Mouse (Mus musculus) stomach, embryonic 14.5 days (tissue): ENCODE measurements around the gene Tpk1. TPM values are rescaled to one million over a fixed set of nuclear protein-coding genes. Genes with fewer than 3 reads are reported as not detected.

Experiments used
- ATAC-seq: fragments of 200-750 bp; cut with Nextera tagmentation; 2 replicates; pipeline ENCODE4 v1.8.0; 2017; ENCODE audit warnings: low read depth, moderate TSS enrichment; ENCODE audit not compliant: insufficient number of reproducible peaks, insufficient read depth, low FRiP score
- H3K27ac ChIP-seq: fragments of 300-500 bp; sonication (generic); 2 replicates; pipeline ENCODE4 v1.5.1; 2014; ENCODE audit warnings: mild to moderate bottlenecking, low read length, moderate library complexity, mixed read lengths
- H3K27me3 ChIP-seq: fragments of 300-500 bp; sonication (generic); 2 replicates; pipeline ENCODE4 v1.6.1; 2014; ENCODE audit warnings: low read length, control low read depth, mixed read lengths; ENCODE audit not compliant: control insufficient read depth, insufficient read depth
- H3K36me3 ChIP-seq: fragments of 300-500 bp; sonication (generic); 2 replicates; pipeline ENCODE4 v1.6.1; 2014; ENCODE audit warnings: mild to moderate bottlenecking, control low read depth, low read length, moderate library complexity, mixed read lengths; ENCODE audit not compliant: control insufficient read depth, insufficient read depth
- H3K4me1 ChIP-seq: fragments of 300-500 bp; sonication (generic); 2 replicates; pipeline ENCODE4 v1.6.1; 2014; ENCODE audit warnings: low read length, control low read depth, mixed read lengths; ENCODE audit not compliant: control insufficient read depth, insufficient read depth
- H3K4me2 ChIP-seq: fragments of 300-500 bp; sonication (generic); replicated peaks from 2 replicates; pipeline ENCODE4 v1.6.1; 2014; ENCODE audit warnings: low read depth, low read length, control low read depth
- H3K4me3 ChIP-seq: fragments of 300-500 bp; sonication (generic); 2 replicates; pipeline ENCODE4 v1.5.1; 2014; ENCODE audit warnings: low read depth, low read length, control low read depth
- H3K9ac ChIP-seq: fragments of 300-500 bp; sonication (generic); replicated peaks from 2 replicates; pipeline ENCODE4 v1.6.1; 2014; ENCODE audit warnings: low read depth, mild to moderate bottlenecking, control low read depth, low read length, moderate library complexity, mixed read lengths
- H3K9me3 ChIP-seq: fragments of 300-500 bp; sonication (generic); 2 replicates; pipeline ENCODE4 v1.6.1; 2016; ENCODE audit warnings: low read depth, low read length, control low read depth; ENCODE audit not compliant: control insufficient read depth
- WGBS: fragments of 180-500 bp; shearing (Covaris S2); extraction: QIAGEN DNeasy Blood & Tissue Kit; methylation state at CpG from one replicate; pipeline ENCODE4 v1.1.7; 2014; 5-methylcytosine and 5-hydroxymethylcytosine counted together
- polyA plus RNA-seq: library from polyadenylated mRNA; unstranded; fragments of >200 nt; fragmentation: Nextera tagmentation; extraction: Ambion mirVana; gene quantifications from 2 replicates; pipeline ENCODE4 v1.2.1, GENCODE M21; 2014

Gene Tpk1
- polyA plus RNA-seq, 1 experiment from 2014 or later, result 10.8 TPM

DNA sequence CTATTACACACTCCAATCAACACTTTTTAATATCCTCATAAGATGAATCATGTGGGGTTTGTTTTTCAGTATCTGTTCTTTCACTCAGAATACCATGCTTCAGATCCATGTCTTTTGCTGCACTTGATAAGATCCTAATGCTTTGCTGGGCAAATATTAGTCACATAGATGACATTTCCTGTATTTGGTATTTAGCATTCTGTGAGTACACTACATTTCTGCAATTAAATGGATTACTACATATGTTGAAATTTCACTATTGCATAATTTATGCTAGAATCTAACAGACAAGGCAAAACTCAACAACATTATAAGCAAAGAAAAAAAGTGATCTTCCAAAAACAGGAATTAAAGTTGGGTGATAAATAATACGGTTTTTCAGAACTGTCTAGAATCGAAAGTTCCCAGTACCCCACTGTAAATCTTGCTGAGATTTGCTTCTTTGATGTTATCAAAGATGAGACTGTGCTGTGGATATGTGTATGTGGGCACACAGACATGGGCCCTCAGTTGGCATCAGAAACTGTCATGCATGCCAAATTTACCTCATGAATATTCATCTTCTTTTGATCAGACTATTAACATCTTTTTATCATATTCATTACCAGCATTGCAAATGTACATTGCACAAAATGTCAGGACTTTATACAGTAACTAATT, 203.8 kb downstream of the Tpk1 start:
- Histone ChIP-seq H3K4me2 (no peak overlapping the region), H3K27me3 (no peaks in the 10 kb centered on the region), H3K9me3 (no peaks in the 10 kb centered on the region), H3K4me1 (no peaks in the 10 kb centered on the region), H3K9ac (no peak overlapping the region), H3K4me3 (no peak overlapping the region), H3K36me3 (no peaks in the 10 kb centered on the region), H3K27ac (no peak overlapping the region)
- 79% methylated on average over 2 of the region's 2 CpGs for WGBS
- ATAC-seq, result no peak

GRCm38 (mm10) chr6:43459082-43459481, 207.0 kb downstream of the Tpk1 start:
- Histone ChIP-seq H3K9ac (no peak overlapping the region), H3K9me3 (no peaks in the 10 kb centered on the region), H3K36me3 (no peaks in the 10 kb centered on the region), H3K27me3 (no peaks in the 10 kb centered on the region), H3K27ac (no peak overlapping the region), H3K4me2 (no peak overlapping the region), H3K4me1 (no peaks in the 10 kb centered on the region), H3K4me3 (no peak overlapping the region)
- no peak for ATAC-seq
- WGBS, result 63% methylated on average over 2 of the region's 2 CpGs

GRCm38 (mm10) chr6:43457989-43458388, 208.1 kb downstream of the Tpk1 start:
- no peak overlapping the region for H3K4me2 ChIP-seq
- no peak overlapping the region for H3K4me3 ChIP-seq
- H3K9ac ChIP-seq, result no peak overlapping the region
- H3K27me3 ChIP-seq, result no peaks in the 10 kb centered on the region
- no peaks in the 10 kb centered on the region for H3K9me3 ChIP-seq
- no peaks in the 10 kb centered on the region for H3K4me1 ChIP-seq
- 92% methylated on average over 2 of the region's 2 CpGs for WGBS
- H3K27ac ChIP-seq, result no peak overlapping the region
- ATAC-seq, result no peak
- no peaks in the 10 kb centered on the region for H3K36me3 ChIP-seq

GRCm38 (mm10) chr6:43449498-43449897, 216.6 kb downstream of the Tpk1 start:
- Histone ChIP-seq H3K4me1 (no peaks in the 10 kb centered on the region), H3K36me3 (no peaks in the 10 kb centered on the region), H3K27me3 (no peaks in the 10 kb centered on the region), H3K9ac (no peak overlapping the region), H3K4me2 (no peak overlapping the region), H3K4me3 (no peak overlapping the region), H3K9me3 (no peaks in the 10 kb centered on the region), H3K27ac (no peak overlapping the region)
- 88% methylated on average over 2 of the region's 2 CpGs for WGBS
- ATAC-seq, result no peak

DNA sequence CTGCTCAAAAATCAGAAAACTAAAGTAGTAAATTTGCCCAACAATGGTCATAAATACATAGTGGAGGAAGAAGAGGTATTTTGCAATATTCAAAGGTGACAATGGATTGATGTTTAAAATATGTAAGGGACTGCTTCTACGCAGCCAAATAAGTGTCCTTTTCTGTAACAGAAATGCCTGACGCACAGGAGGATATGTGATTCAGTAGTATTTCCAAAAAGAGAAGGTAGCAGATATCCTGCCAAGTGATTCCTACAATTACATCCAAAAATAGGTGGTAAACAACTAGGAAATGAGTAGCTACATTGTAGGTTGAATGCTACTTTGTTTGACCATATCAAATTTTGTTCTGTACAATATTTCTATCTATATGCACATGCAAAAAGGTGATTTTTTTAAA, 220.2 kb downstream of the Tpk1 start:
- Histone ChIP-seq H3K36me3 (no peaks in the 10 kb centered on the region), H3K9ac (no peak overlapping the region), H3K27ac (no peak overlapping the region), H3K9me3 (no peaks in the 10 kb centered on the region), H3K4me3 (no peak overlapping the region), H3K4me1 (no peaks in the 10 kb centered on the region), H3K4me2 (no peak overlapping the region), H3K27me3 (no peaks in the 10 kb centered on the region)
- 93% methylated on average over 2 of the region's 2 CpGs for WGBS
- ATAC-seq, result no peak

- H3K4me2 ChIP-seq, result no peak overlapping the region
- no peak overlapping the region for H3K27ac ChIP-seq
- no peak overlapping the region for H3K4me3 ChIP-seq
- ATAC-seq, result no peak
- H3K9me3 ChIP-seq, result no peaks in the 10 kb centered on the region
- no peak overlapping the region for H3K9ac ChIP-seq
- no peaks in the 10 kb centered on the region for H3K4me1 ChIP-seq
- no peaks in the 10 kb centered on the region for H3K27me3 ChIP-seq
- H3K36me3 ChIP-seq, result no peaks in the 10 kb centered on the region
- WGBS, result 84% methylated on average over 3 of the region's 3 CpGs
Observed at GRCm38 (mm10) chr6:43442191-43442590, 223.9 kb downstream of the Tpk1 start.

- Histone ChIP-seq H3K27ac (no peak overlapping the region), H3K4me3 (no peak overlapping the region), H3K36me3 (no peaks in the 10 kb centered on the region), H3K9ac (no peak overlapping the region), H3K4me1 (no peaks in the 10 kb centered on the region), H3K9me3 (no peaks in the 10 kb centered on the region), H3K27me3 (no peaks in the 10 kb centered on the region), H3K4me2 (no peak overlapping the region)
- no peak for ATAC-seq
- WGBS, result 76% methylated on average over 2 of the region's 2 CpGs
Observed at GRCm38 (mm10) chr6:43435987-43436541, 230.0 kb downstream of the Tpk1 start.

DNA sequence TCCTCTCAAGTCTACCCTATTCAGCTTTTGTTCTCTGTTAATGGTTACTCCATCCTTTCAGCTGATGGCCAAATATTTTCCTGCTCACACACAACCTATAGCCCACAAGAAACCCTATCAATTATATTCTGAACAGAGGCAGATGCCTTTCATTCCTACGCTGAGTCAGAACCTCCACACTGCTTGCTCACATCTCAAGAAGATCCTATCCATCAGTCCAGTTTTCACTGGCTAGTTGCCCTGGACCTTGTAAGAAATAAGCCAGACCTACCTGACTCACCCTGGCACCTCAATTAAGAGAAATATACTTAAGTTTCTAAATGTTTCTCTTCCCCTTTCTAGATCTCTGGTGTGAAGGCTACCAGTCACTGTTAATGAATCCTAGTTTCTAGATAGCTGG, 231.7 kb downstream of the Tpk1 start:
- WGBS, result 54% methylated on average over 1 of the region's 1 CpGs
- Histone ChIP-seq H3K9me3 (no peaks in the 10 kb centered on the region), H3K27ac (no peak overlapping the region), H3K4me1 (no peaks in the 10 kb centered on the region), H3K4me3 (no peak overlapping the region), H3K27me3 (no peaks in the 10 kb centered on the region), H3K36me3 (no peaks in the 10 kb centered on the region), H3K4me2 (no peak overlapping the region), H3K9ac (no peak overlapping the region)
- no peak for ATAC-seq

DNA sequence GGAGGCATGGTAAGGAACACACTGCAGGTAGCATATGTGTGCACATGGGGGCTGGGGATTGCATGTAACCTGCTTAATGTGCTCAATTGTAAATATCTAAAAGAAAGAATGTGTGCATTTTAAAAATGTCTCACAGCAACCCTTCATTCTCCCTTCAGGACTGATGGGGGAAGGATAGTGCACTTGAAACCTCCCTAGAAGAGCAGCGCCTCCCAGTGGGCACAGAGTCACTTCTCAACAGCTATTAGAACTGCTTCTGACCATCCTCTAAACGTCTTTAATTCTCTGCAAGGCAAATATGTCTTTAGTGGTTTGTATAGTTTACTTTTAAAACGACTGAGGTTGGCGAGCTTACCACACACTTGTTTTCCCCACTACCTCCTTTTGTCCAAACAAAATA, 241.1 kb downstream of the Tpk1 start:
- 31% methylated on average over 4 of the region's 4 CpGs for WGBS
- Histone ChIP-seq H3K9me3 (no peaks in the 10 kb centered on the region), H3K27me3 (no peaks in the 10 kb centered on the region), H3K4me3 (no peak overlapping the region), H3K36me3 (no peaks in the 10 kb centered on the region), H3K27ac (no peak overlapping the region), H3K4me2 (no peak overlapping the region), H3K9ac (no peak overlapping the region), H3K4me1 (no peaks in the 10 kb centered on the region)
- ATAC-seq, result no peak
